ENCODE assay signal across 11 mouse cellular contexts in the genomic region with DNA sequence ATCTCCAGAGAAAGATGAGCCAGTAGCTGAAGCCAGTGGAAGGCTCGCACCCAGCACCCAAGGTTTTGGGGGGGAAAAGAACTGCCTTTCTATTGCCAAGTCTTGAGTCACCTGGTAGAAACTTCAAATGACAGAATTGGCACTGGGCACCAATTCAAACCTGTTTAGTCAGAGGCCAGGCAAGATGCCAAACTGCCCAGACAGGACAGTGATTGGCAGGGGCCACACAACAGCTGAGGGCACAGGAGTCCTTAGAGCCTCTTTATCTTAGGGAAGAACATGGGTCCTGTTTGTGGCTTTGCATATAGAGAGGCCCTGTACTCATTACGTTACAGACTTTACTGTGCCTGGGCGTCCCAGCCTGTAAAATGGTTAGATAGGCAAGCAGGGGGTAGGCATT. TPM values are rescaled to one million over a fixed set of nuclear protein-coding genes. Genes with fewer than 3 reads are reported as not detected.
DNase-seq lines count a peak whose midpoint lies in the region; ATAC-seq and TF ChIP-seq lines count a peak whose summit lies in the region.
"Had no signal": no experiment of that assay in that cellular context is flagged by ENCODE, and none has a peak within 500 bp of the region (broad histone marks: within the 10 kb centered on the region; RNA-seq: fewer than 3 reads in every experiment).

No protein-coding gene starts in this region.

- ATAC-seq in heart, embryonic 12.5 days (ENCODE audit: insufficient number of reproducible peaks, low FRiP score), result no peak
- ATAC-seq in lung, embryonic 16.5 days (ENCODE audit: low read depth), result peak; percentile 43

- no peaks in the 10 kb centered on the region for H3K27me3 ChIP-seq in heart, embryonic 12.5 days (replicated peaks)
- no peaks in the 10 kb centered on the region for H3K27me3 ChIP-seq in lung, embryonic 16.5 days (ENCODE audit: control insufficient read depth, insufficient read depth, low read depth, low read length)
- no peaks in the 10 kb centered on the region for H3K27me3 ChIP-seq in thymus, adult 2 months (ENCODE audit: control insufficient read depth, insufficient read depth, low read length)
- H3K27me3 ChIP-seq: embryonic facial prominence, embryonic 13.5 days; heart, embryonic 15.5 days; stomach, embryonic 15.5 days had no signal

- H3K27ac ChIP-seq in heart, embryonic 12.5 days (ENCODE audit: poor library complexity, severe bottlenecking), result no peak overlapping the region
- H3K27ac ChIP-seq in lung, embryonic 16.5 days (ENCODE audit: low read length), result peak overlapping the region; percentile 6; the same call in 1 of the 2 replicates
- no peak overlapping the region for H3K27ac ChIP-seq in thymus, adult 2 months (ENCODE audit: control insufficient read depth, insufficient read depth, low read length)
- H3K27ac ChIP-seq: embryonic facial prominence, embryonic 13.5 days; heart, embryonic 15.5 days; stomach, embryonic 15.5 days had no signal

- H3K4me1 ChIP-seq in heart, embryonic 12.5 days (replicated peaks), result peaks cover 13% of the 10 kb centered on the region
- no peaks in the 10 kb centered on the region for H3K4me1 ChIP-seq in lung, embryonic 16.5 days (replicated peaks; ENCODE audit: control insufficient read depth, insufficient read depth, low read length)
- H3K4me1 ChIP-seq in thymus, adult 2 months (replicated peaks; ENCODE audit: control insufficient read depth, insufficient read depth, low read length), result peaks cover 9% of the 10 kb centered on the region
- H3K4me1 ChIP-seq: embryonic facial prominence, embryonic 13.5 days; stomach, embryonic 15.5 days had no signal

- no peak for TF ChIP-seq POLR2A in thymus, adult 2 months (IDR thresholded peaks at IDR 0.05; ENCODE audit: control insufficient read depth, extremely low read depth, insufficient read depth, low read length, poor library complexity)

- H3K9me3 ChIP-seq in heart, embryonic 12.5 days (replicated peaks), result no peaks in the 10 kb centered on the region
- H3K9me3 ChIP-seq in lung, embryonic 16.5 days (ENCODE audit: control insufficient read depth, low read length), result no peaks in the 10 kb centered on the region
- H3K9me3 ChIP-seq: embryonic facial prominence, embryonic 13.5 days; heart, embryonic 15.5 days; stomach, embryonic 15.5 days had no signal

- H3K4me2 ChIP-seq in heart, embryonic 12.5 days, result no peak overlapping the region
- H3K4me2 ChIP-seq in lung, embryonic 16.5 days (ENCODE audit: low read depth, low read length), result no peak overlapping the region
- H3K4me2 ChIP-seq: embryonic facial prominence, embryonic 13.5 days; heart, embryonic 15.5 days; stomach, embryonic 15.5 days had no signal

- no peak for TF ChIP-seq CTCF in thymus, adult 2 months (IDR thresholded peaks at IDR 0.05; ENCODE audit: borderline replicate concordance, control insufficient read depth, extremely low read depth, insufficient read depth, low read length, poor library complexity)

- no peak overlapping the region for H3K9ac ChIP-seq in heart, embryonic 12.5 days
- no peak overlapping the region for H3K9ac ChIP-seq in lung, embryonic 16.5 days (ENCODE audit: low read length)
- H3K9ac ChIP-seq: embryonic facial prominence, embryonic 13.5 days; heart, embryonic 15.5 days; stomach, embryonic 15.5 days had no signal

- H3K4me3 ChIP-seq in heart, embryonic 12.5 days, result no peak overlapping the region
- no peak overlapping the region for H3K4me3 ChIP-seq in lung, embryonic 16.5 days (ENCODE audit: low read length)
- H3K4me3 ChIP-seq in thymus, adult 2 months (ENCODE audit: control insufficient read depth, insufficient read depth, low read length), result no peak overlapping the region
- H3K4me3 ChIP-seq: embryonic facial prominence, embryonic 13.5 days; heart, embryonic 15.5 days; stomach, embryonic 15.5 days had no signal

- peak; percentile 42 for DNase-seq in heart, adult 8-10 months (ENCODE audit: low spot score)
- peak; percentile 92 to 96 for DNase-seq in adrenal gland, adult (ENCODE audit: inconsistent age in 2 of 2, low spot score in 1 of 2)
- DNase-seq in kidney, adult 8-10 months, result peak; percentile 85
- DNase-seq in layer of hippocampus, adult 9-10 months (ENCODE audit: low spot score), result no peak
- DNase-seq in thymus, adult 2 months, result no peak
- DNase-seq in gastrocnemius, adult 8-10 months (ENCODE audit: low spot score in 2 of 2), result no peak

- no peaks in the 10 kb centered on the region for H3K36me3 ChIP-seq in heart, embryonic 12.5 days
- H3K36me3 ChIP-seq in lung, embryonic 16.5 days (ENCODE audit: control insufficient read depth, insufficient read depth, low read length), result no peaks in the 10 kb centered on the region
- H3K36me3 ChIP-seq in thymus, adult 2 months (ENCODE audit: control insufficient read depth, insufficient read depth, low read length), result no peaks in the 10 kb centered on the region
- H3K36me3 ChIP-seq: embryonic facial prominence, embryonic 13.5 days; heart, embryonic 15.5 days; stomach, embryonic 15.5 days had no signal

- WGBS in heart, embryonic 12.5 days, result 78% methylated on average over 3 of the region's 3 CpGs
- 62% methylated on average over 3 of the region's 3 CpGs for WGBS in lung, embryonic 16.5 days
- WGBS in thymus, adult 2 months, result 92% methylated on average over 3 of the region's 3 CpGs

RNA-seq across cellular contexts. Expression of a gene that starts 7.0 kb away (rescaled TPM):
- total RNA-seq in heart, adult 8-10 months (2022), result 10 to 100 TPM; 41.3 to 63.6 (median 51.8) TPM
- polyA plus RNA-seq in heart, embryonic 12.5 days (2016; fragmentation: Nextera tagmentation; extraction: Ambion mirVana), result 4.9 and 6.0 TPM in 2 replicates
- 39.8 and 42.9 TPM in 2 replicates for polyA plus RNA-seq in lung, embryonic 16.5 days (2015; fragmentation: Nextera tagmentation; extraction: Ambion mirVana)
- 146 and 166 TPM in 2 replicates for polyA plus RNA-seq in thymus, adult 2 months (2012; rRNA removed)
- total RNA-seq in gastrocnemius, adult 8-10 months (2022), result 10 to 100 TPM; 11.1 to 18.9 (median 12.8) TPM

RNA-seq across cellular contexts. Expression of a gene that starts 44.1 kb away (rescaled TPM):
- total RNA-seq in heart, adult 8-10 months (2022), result under 1 TPM in 1 of 4 experiments, not detected in 3; 0.57 TPM
- 0.09 TPM in 1 of 2 replicates, not detected in the other for polyA plus RNA-seq in heart, embryonic 12.5 days (2016; fragmentation: Nextera tagmentation; extraction: Ambion mirVana)
- 0.15 and 0.73 TPM in 2 replicates for polyA plus RNA-seq in lung, embryonic 16.5 days (2015; fragmentation: Nextera tagmentation; extraction: Ambion mirVana)
- polyA plus RNA-seq in thymus, adult 2 months (2012; rRNA removed), result 37.5 and 40.5 TPM in 2 replicates
- under 1 TPM in 1 of 4 experiments, not detected in 3; 0.09 TPM for total RNA-seq in gastrocnemius, adult 8-10 months (2022)

RNA-seq across cellular contexts. Expression of a gene that starts 49.7 kb away (rescaled TPM):
- 1 to 10 TPM; 3.0 to 5.7 (median 4.4) TPM for total RNA-seq in heart, adult 8-10 months (2022)
- polyA plus RNA-seq in heart, embryonic 12.5 days (2016; fragmentation: Nextera tagmentation; extraction: Ambion mirVana), result 26.2 and 28.2 TPM in 2 replicates
- 18.2 and 18.5 TPM in 2 replicates for polyA plus RNA-seq in lung, embryonic 16.5 days (2015; fragmentation: Nextera tagmentation; extraction: Ambion mirVana)
- 6.8 and 7.2 TPM in 2 replicates for polyA plus RNA-seq in thymus, adult 2 months (2012; rRNA removed)
- total RNA-seq in gastrocnemius, adult 8-10 months (2022), result 1 to 10 TPM; 2.5 to 3.5 (median 3.1) TPM

RNA-seq across cellular contexts. Expression of a gene that starts 49.9 kb away (rescaled TPM):
- 1 to 10 TPM in 3 of 4 experiments, under 1 TPM in 1; 0.75 to 1.3 (median 1.2) TPM for total RNA-seq in heart, adult 8-10 months (2022)
- 2.7 and 3.1 TPM in 2 replicates for polyA plus RNA-seq in heart, embryonic 12.5 days (2016; fragmentation: Nextera tagmentation; extraction: Ambion mirVana)
- 4.7 TPM in 2 replicates for polyA plus RNA-seq in lung, embryonic 16.5 days (2015; fragmentation: Nextera tagmentation; extraction: Ambion mirVana)
- 27.0 and 32.0 TPM in 2 replicates for polyA plus RNA-seq in thymus, adult 2 months (2012; rRNA removed)
- total RNA-seq in gastrocnemius, adult 8-10 months (2022), result under 1 TPM in 3 of 4 experiments, not detected in 1; 0.13 to 0.27 (median 0.18) TPM

Comparison
In these comparisons a context has a peak if more than half of its experiments do, and no peak if none do; other contexts are left out.
1. DNase-seq: peak in heart, adult 8-10 months (single experiment), adrenal gland, adult (2 of 2) and kidney, adult 8-10 months (2 of 2); none in layer of hippocampus, adult 9-10 months (single experiment), thymus, adult 2 months (single experiment) and gastrocnemius, adult 8-10 months (0 of 2).
2. RNA of a gene that starts 44.1 kb away (polyA plus RNA-seq): 37.5 to 40.5 TPM in thymus, adult 2 months; 0.15 to 0.73 TPM in lung, embryonic 16.5 days and 0.09 TPM in heart, embryonic 12.5 days; every median in the first group is over 10 times any median in the second.